Mouse (Mus musculus) lung, postnatal 14 days (tissue): ENCODE measurements around the gene Zeb2.

Source experiments
- DNase-seq: peaks from one replicate; pipeline ENCODE4 v3.0.0; 2021

The Zeb2 gene

GRCm38 (mm10) chr2:45117087-45117561 is at the start of gene Zeb2:
Gene Zeb2 (minus strand): TSS chr2:45117395.
- peak; percentile 72 for DNase-seq

- DNase-seq, result no peak
Measured at GRCm38 (mm10) chr2:45158785-45159184, 41.6 kb upstream of the Zeb2 start.

DNA sequence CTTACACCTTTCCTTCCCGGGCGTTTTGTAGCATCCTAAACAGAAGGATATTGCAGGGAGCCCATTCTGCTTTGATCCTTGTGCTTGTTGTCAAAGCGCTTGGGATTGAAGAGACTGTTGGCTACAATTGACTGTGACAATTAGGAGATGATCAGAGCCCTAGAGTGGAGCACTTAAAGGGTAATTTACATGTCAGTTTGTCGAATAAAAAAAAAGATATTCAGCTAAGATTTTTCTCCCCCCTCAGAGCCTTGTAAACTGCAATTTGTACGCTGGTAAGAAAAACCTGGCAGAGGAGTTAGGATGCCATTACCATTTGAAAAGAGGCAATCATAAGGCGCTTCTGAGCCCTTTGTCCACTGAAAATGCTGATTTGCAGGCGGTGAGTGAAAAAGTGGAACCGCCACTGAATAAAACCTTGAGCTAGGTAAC is 41.2 kb upstream of the Zeb2 start:
- DNase-seq, result no peak

- no peak for DNase-seq
Measured at GRCm38 (mm10) chr2:45153315-45153714, 36.1 kb upstream of the Zeb2 start.

- no peak for DNase-seq
Measured at GRCm38 (mm10) chr2:45143162-45143561, 26.0 kb upstream of the Zeb2 start.

DNA sequence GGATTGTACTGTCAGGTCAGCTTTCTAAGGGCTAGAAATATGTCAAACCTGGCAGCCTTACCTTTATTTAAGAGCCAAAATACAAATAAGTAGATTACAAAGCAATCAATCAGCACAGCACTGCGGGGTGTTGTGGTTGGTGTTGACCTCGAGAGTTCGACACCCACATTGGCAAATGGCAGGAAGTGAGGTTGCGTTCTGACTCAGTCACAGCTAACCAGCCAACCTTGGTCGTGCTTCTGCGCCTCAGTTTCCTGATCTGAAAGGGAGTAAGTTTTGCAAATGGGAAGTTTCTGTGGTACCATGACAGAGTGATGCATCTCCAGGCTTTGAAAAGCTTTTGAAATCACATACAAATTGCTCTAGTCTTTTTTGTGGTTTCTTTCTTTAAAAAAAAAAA is 21.7 kb upstream of the Zeb2 start:
- no peak for DNase-seq

- DNase-seq, result no peak
Measured at GRCm38 (mm10) chr2:45136783-45137182, 19.6 kb upstream of the Zeb2 start.

- DNase-seq, result no peak
Measured at GRCm38 (mm10) chr2:45133225-45133624, 16.0 kb upstream of the Zeb2 start.

- no peak for DNase-seq
Measured at GRCm38 (mm10) chr2:45130461-45131156, 13.4 kb upstream of the Zeb2 start.

DNA sequence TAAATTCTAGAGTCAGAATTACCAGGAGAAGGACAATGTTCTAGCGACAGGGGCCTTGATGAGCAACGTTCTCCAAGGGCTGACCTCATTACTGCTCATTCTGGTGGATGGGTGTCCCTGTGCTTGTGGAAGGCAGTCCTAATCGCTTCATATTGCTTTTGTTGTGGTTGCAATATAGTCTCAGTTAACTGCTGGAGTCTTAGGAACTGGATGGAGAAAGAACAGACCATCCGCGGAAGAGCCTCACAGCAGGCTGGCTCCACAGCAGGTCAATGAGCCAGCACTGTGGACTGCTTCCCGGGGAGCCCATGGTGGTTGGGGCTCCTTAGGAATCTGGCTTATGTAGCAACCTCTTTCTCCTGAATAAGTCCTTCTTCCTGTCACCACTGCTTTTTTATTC is 12.4 kb upstream of the Zeb2 start:
- DNase-seq, result no peak

DNA sequence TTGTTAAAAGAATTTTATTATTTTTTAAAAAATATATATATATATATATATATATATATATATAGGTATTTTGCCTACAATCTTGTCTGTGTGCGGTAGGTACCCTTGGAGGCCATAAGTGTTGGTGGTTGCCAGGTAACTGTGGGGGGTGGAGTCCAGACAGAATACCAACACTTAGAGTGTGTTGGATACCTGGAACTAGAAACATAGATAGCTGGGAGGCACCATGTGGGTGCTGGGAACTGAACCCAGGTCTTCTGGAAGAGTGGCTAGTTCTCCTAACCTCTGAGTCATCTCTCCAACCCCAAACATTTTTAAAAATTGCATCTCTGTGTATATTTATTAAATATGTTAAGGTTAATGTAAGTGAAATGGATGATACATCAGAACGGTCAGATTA is 11.5 kb upstream of the Zeb2 start:
- no peak for DNase-seq

DNA sequence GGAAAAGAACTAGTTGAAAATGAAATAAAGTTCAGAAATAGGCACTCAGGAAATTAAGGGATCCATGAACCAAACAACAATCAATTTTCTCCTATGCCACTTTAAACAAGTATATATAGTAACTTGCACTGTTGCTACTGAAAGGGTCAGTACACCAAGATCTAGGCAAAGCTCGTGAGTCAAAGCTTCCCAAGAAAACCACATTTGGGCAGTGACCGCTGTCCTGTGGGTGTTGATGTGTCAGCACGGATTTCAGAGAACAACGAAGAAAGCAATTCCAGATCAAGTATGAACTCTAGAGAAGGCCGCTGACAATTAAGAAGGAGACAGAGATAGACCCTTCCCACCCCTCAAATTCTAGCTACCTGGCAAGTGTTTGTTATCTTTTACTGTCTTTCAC is 9.2 kb upstream of the Zeb2 start:
- no peak for DNase-seq

GRCm38 (mm10) chr2:45125181-45125580 is 8.0 kb upstream of the Zeb2 start:
- DNase-seq, result no peak

- DNase-seq, result no peak
Measured at GRCm38 (mm10) chr2:45123490-45123889, 6.3 kb upstream of the Zeb2 start.

GRCm38 (mm10) chr2:45118121-45118520 is 926 bp upstream of the Zeb2 start:
- no peak for DNase-seq

DNA sequence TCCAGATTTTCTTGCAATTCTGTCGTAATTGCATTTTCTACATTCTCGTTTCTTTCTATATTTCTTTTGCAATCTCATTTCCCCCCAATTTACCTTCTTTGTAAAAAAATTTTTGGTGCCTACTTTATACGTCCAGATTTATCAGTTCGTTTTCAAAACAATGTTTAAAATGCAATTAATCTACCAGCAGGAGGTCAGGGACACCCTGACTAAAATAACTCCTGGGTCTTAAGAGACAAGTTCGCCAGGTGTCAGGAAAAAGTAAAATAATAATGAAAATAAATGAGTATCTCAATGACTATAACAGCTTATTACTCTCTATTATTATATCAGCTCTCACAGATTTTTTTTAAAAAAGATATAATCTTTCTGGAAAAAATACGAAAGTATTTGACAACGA is 397 bp upstream of the Zeb2 start:
- no peak for DNase-seq

- no peak for DNase-seq
Measured at GRCm38 (mm10) chr2:45116531-45117024, 617 bp downstream of the Zeb2 start.

DNA sequence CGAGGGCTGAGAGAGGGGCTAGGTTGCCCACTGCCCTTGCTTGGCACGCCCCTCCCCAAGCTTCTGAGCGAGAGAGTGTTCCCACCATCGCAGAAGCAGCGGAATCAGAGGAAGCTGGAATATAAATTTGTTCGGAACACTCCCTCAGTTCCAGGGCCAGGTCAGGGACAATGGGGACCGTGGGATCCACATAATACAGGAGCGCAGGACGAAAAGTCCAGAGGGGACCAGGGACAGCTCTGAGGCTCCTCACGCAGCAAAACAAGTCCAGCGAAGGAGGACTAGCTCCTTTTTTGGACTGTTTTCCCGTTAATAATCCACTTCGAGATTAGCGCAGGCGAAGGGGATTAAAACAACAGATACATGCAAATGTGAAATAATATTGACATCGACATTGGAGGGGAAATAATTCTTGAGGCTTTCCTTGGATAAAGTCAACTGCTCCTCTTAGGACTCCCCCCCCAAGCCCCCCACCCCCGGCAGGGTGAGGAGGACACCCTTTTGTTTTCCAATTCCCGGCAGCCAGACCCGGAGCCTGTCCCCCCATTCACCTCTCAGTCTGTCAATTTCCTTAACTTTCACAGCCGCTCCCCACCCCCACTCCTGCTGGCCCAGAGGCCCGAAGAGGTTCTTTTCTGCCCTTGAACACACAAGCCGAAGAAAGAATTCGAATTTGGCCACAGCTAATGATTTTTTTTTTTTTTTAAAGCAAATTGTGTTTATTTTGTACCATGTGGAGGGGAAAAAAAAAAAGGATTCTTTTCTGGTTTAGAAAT is 1.3 kb downstream of the Zeb2 start:
- peak; percentile 77 for DNase-seq

DNA sequence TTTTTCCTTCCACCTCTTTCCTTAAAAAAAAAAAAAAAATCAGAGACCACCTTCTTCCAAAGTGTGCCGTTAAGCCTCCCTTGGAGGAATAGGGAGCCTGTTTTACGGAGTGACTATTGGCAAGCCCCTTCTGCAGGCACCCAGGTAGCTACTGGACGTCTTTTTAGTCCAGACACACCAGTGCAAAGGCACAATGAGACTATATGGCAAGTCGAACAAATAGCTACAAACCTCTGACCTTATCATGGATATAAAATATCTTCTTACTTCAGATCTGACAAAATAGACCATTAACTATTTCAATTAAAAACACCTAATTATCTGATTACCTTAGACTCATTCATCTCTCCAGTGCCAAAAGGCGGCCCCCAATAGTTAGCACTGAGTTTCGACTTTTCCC is 2.0 kb downstream of the Zeb2 start:
- DNase-seq, result no peak

DNA sequence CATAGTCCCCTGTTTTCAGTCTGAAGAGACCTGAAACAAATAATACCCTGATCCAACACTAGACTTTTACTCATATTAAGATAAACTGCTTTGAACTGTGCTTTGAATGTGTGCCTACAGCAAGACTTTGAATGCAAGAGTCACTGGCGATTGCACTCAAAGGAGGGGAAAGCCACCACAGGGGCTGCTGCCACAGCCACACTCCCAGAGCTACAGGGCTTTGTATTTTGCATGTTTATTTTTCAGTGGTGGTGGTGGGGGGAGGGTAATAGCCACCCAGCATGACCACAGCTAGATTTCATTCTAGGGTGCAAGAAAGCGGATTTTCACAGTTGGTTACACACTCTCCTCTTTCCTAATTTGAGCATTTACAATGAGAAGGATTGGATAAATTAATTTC is 2.6 kb downstream of the Zeb2 start:
- no peak for DNase-seq

- DNase-seq, result no peak
Measured at GRCm38 (mm10) chr2:45113912-45114311, 3.3 kb downstream of the Zeb2 start.

DNA sequence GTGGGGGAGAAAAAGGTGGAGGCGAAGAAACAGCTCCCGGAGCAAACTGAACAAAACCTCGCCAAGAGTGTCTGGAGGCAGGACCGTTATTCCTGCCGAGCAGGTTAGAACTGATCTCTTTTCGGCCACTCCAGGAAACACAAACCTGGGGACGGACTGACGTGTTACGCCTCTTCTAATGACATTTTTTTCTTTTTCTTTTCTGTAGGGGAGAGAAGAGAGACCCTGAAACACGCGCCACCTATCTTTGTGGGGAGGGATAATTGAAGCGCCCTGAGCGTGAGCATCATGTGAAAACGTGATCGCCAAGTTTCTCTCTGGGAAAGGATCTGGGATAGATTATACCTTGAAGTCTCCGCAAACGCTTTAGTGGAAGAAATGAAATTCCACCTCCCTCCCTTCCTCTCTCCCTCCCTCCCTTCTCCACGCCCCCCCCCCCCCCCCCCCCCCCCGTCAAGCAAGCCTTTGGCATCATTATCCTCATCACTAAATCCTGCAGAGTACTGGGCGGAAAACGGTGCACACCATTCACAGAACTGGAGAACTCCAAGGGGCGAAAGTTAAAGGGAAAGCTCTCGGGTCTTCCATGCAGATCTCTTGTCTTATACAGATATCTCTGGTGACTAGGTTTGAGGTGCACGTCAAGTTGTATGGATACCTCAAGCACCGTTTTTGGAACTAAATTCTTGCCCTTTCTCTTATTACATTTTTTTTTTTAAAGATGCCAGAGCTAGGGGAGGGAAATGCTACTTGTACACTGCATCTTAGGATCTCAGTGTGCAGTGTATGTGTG is 4.1 kb downstream of the Zeb2 start:
- DNase-seq, result peak; percentile 53

GRCm38 (mm10) chr2:45112021-45112747 is 5.0 kb downstream of the Zeb2 start:
- DNase-seq, result no peak
